Mouse (Mus musculus): ENCODE measurements at regions not wholly inside any gene's neighbourhood (a gene's known extent, or its start where the extent isn't known, plus 50 kb on each side); places are given as distances from the start of the nearest gene placed in this dataset.

- Histone ChIP-seq H3K4me3 (ENCODE audit: low read length) (no peak overlapping the region), H3K27me3 (ENCODE audit: control insufficient read depth, insufficient read depth, low read depth, low read length) (no peaks in the 10 kb centered on the region), H3K27ac (ENCODE audit: low read length) (no peak overlapping the region), H3K9me3 (ENCODE audit: control insufficient read depth, low read length) (no peaks in the 10 kb centered on the region), H3K4me2 (ENCODE audit: low read depth, low read length) (no peak overlapping the region), H3K9ac (ENCODE audit: low read length) (no peak overlapping the region), H3K36me3 (ENCODE audit: control insufficient read depth, insufficient read depth, low read length) (no peaks in the 10 kb centered on the region), H3K4me1 (replicated peaks; ENCODE audit: control insufficient read depth, insufficient read depth, low read length) (peaks cover 5% of the 10 kb centered on the region; the same call in 1 of the 2 replicates)
- ATAC-seq (ENCODE audit: low read depth): no peak
- WGBS: 84% methylated on average over 5 of the region's 5 CpGs
Measured at GRCm38 (mm10) chr10:111711519-111712113, 205.5 kb downstream of the Phlda1 start.

- Histone ChIP-seq H3K4me1 (replicated peaks; ENCODE audit: control insufficient read depth, insufficient read depth, low read length) (peaks cover 5% of the 10 kb centered on the region; the same call in 1 of the 2 replicates), H3K4me3 (ENCODE audit: low read length) (no peak overlapping the region), H3K27ac (ENCODE audit: low read length) (no peak overlapping the region), H3K9me3 (ENCODE audit: control insufficient read depth, low read length) (no peaks in the 10 kb centered on the region), H3K9ac (ENCODE audit: low read length) (no peak overlapping the region), H3K27me3 (ENCODE audit: control insufficient read depth, insufficient read depth, low read depth, low read length) (no peaks in the 10 kb centered on the region), H3K4me2 (ENCODE audit: low read depth, low read length) (no peak overlapping the region), H3K36me3 (ENCODE audit: control insufficient read depth, insufficient read depth, low read length) (no peaks in the 10 kb centered on the region)
- no peak for ATAC-seq (ENCODE audit: low read depth)
- 89% methylated on average over 7 of the region's 7 CpGs for WGBS
Measured at GRCm38 (mm10) chr10:111712991-111713390, 206.9 kb downstream of the Phlda1 start.

GRCm38 (mm10) chr10:111713676-111714075 lies 207.6 kb downstream of the Phlda1 start:
- Histone ChIP-seq H3K4me1 (replicated peaks; ENCODE audit: control insufficient read depth, insufficient read depth, low read length) (peaks cover 5% of the 10 kb centered on the region; the same call in 1 of the 2 replicates), H3K9ac (ENCODE audit: low read length) (no peak overlapping the region), H3K4me3 (ENCODE audit: low read length) (no peak overlapping the region), H3K27me3 (ENCODE audit: control insufficient read depth, insufficient read depth, low read depth, low read length) (no peaks in the 10 kb centered on the region), H3K4me2 (ENCODE audit: low read depth, low read length) (no peak overlapping the region), H3K36me3 (ENCODE audit: control insufficient read depth, insufficient read depth, low read length) (no peaks in the 10 kb centered on the region), H3K9me3 (ENCODE audit: control insufficient read depth, low read length) (no peaks in the 10 kb centered on the region), H3K27ac (ENCODE audit: low read length) (no peak overlapping the region)
- ATAC-seq (ENCODE audit: low read depth): no peak

GRCm38 (mm10) chr10:111715172-111715571 lies 209.1 kb downstream of the Phlda1 start:
- Histone ChIP-seq H3K36me3 (ENCODE audit: control insufficient read depth, insufficient read depth, low read length) (no peaks in the 10 kb centered on the region), H3K9ac (ENCODE audit: low read length) (no peak overlapping the region), H3K4me2 (ENCODE audit: low read depth, low read length) (no peak overlapping the region), H3K27ac (ENCODE audit: low read length) (no peak overlapping the region), H3K27me3 (ENCODE audit: control insufficient read depth, insufficient read depth, low read depth, low read length) (no peaks in the 10 kb centered on the region), H3K4me3 (ENCODE audit: low read length) (no peak overlapping the region), H3K4me1 (replicated peaks; ENCODE audit: control insufficient read depth, insufficient read depth, low read length) (peaks cover 8% of the 10 kb centered on the region; the same call in 1 of the 2 replicates), H3K9me3 (ENCODE audit: control insufficient read depth, low read length) (no peaks in the 10 kb centered on the region)
- 17% methylated on average over 6 of the region's 6 CpGs for WGBS
- no peak for ATAC-seq (ENCODE audit: low read depth)

- no peak overlapping the region for H3K27ac ChIP-seq (ENCODE audit: low read length)
- no peak overlapping the region for H3K4me3 ChIP-seq (ENCODE audit: low read length)
- ATAC-seq (ENCODE audit: low read depth): no peak
- no peak overlapping the region for H3K9ac ChIP-seq (ENCODE audit: low read length)
- no peak overlapping the region for H3K4me2 ChIP-seq (ENCODE audit: low read depth, low read length)
- H3K4me1 ChIP-seq (replicated peaks; ENCODE audit: control insufficient read depth, insufficient read depth, low read length): peaks cover 11% of the 10 kb centered on the region
- 63% methylated on average over 5 of the region's 5 CpGs for WGBS
- no peaks in the 10 kb centered on the region for H3K36me3 ChIP-seq (ENCODE audit: control insufficient read depth, insufficient read depth, low read length)
- H3K27me3 ChIP-seq (ENCODE audit: control insufficient read depth, insufficient read depth, low read depth, low read length): no peaks in the 10 kb centered on the region
- no peaks in the 10 kb centered on the region for H3K9me3 ChIP-seq (ENCODE audit: control insufficient read depth, low read length)
Measured at GRCm38 (mm10) chr10:111719632-111720031, 213.5 kb downstream of the Phlda1 start.

- no peaks in the 10 kb centered on the region for H3K27me3 ChIP-seq (ENCODE audit: control insufficient read depth, insufficient read depth, low read depth, low read length)
- H3K9me3 ChIP-seq (ENCODE audit: control insufficient read depth, low read length): no peaks in the 10 kb centered on the region
- H3K4me1 ChIP-seq (replicated peaks; ENCODE audit: control insufficient read depth, insufficient read depth, low read length): peaks cover 5% of the 10 kb centered on the region; the same call in 1 of the 2 replicates
- no peak overlapping the region for H3K4me2 ChIP-seq (ENCODE audit: low read depth, low read length)
- no peak overlapping the region for H3K27ac ChIP-seq (ENCODE audit: low read length)
- no peak for ATAC-seq (ENCODE audit: low read depth)
- 60% methylated on average over 5 of the region's 5 CpGs for WGBS
- H3K36me3 ChIP-seq (ENCODE audit: control insufficient read depth, insufficient read depth, low read length): no peaks in the 10 kb centered on the region
- no peak overlapping the region for H3K4me3 ChIP-seq (ENCODE audit: low read length)
- H3K9ac ChIP-seq (ENCODE audit: low read length): no peak overlapping the region
Measured at GRCm38 (mm10) chr10:111721068-111721467, 215.0 kb downstream of the Phlda1 start.

- 68% methylated on average over 2 of the region's 2 CpGs for WGBS
- no peaks in the 10 kb centered on the region for H3K9me3 ChIP-seq (ENCODE audit: control insufficient read depth, low read length)
- ATAC-seq (ENCODE audit: low read depth): no peak
- no peak overlapping the region for H3K4me2 ChIP-seq (ENCODE audit: low read depth, low read length)
- no peak overlapping the region for H3K9ac ChIP-seq (ENCODE audit: low read length)
- H3K4me1 ChIP-seq (replicated peaks; ENCODE audit: control insufficient read depth, insufficient read depth, low read length): peaks cover 5% of the 10 kb centered on the region; the same call in 1 of the 2 replicates
- H3K27ac ChIP-seq (ENCODE audit: low read length): no peak overlapping the region
- no peaks in the 10 kb centered on the region for H3K27me3 ChIP-seq (ENCODE audit: control insufficient read depth, insufficient read depth, low read depth, low read length)
- H3K36me3 ChIP-seq (ENCODE audit: control insufficient read depth, insufficient read depth, low read length): no peaks in the 10 kb centered on the region
- H3K4me3 ChIP-seq (ENCODE audit: low read length): no peak overlapping the region
Measured at GRCm38 (mm10) chr10:111723885-111724284, 217.8 kb downstream of the Phlda1 start.

- 59% methylated on average over 7 of the region's 7 CpGs for WGBS
- Histone ChIP-seq H3K27me3 (ENCODE audit: control insufficient read depth, insufficient read depth, low read depth, low read length) (no peaks in the 10 kb centered on the region), H3K4me3 (ENCODE audit: low read length) (no peak overlapping the region), H3K4me1 (replicated peaks; ENCODE audit: control insufficient read depth, insufficient read depth, low read length) (peaks cover 4% of the 10 kb centered on the region), H3K27ac (ENCODE audit: low read length) (no peak overlapping the region), H3K4me2 (ENCODE audit: low read depth, low read length) (no peak overlapping the region), H3K9ac (ENCODE audit: low read length) (no peak overlapping the region), H3K9me3 (ENCODE audit: control insufficient read depth, low read length) (no peaks in the 10 kb centered on the region), H3K36me3 (ENCODE audit: control insufficient read depth, insufficient read depth, low read length) (no peaks in the 10 kb centered on the region)
- peak; percentile 51 for ATAC-seq (ENCODE audit: low read depth)
Measured at GRCm38 (mm10) chr10:111724574-111725414, 218.7 kb downstream of the Phlda1 start.

GRCm38 (mm10) chr10:111736026-111736425 lies 229.9 kb downstream of the Phlda1 start:
- H3K27ac ChIP-seq (ENCODE audit: low read length): no peak overlapping the region
- no peak overlapping the region for H3K9ac ChIP-seq (ENCODE audit: low read length)
- no peaks in the 10 kb centered on the region for H3K27me3 ChIP-seq (ENCODE audit: control insufficient read depth, insufficient read depth, low read depth, low read length)
- no peak overlapping the region for H3K4me3 ChIP-seq (ENCODE audit: low read length)
- no peak for ATAC-seq (ENCODE audit: low read depth)
- no peak overlapping the region for H3K4me2 ChIP-seq (ENCODE audit: low read depth, low read length)
- 42% methylated on average over 3 of the region's 3 CpGs for WGBS
- no peaks in the 10 kb centered on the region for H3K9me3 ChIP-seq (ENCODE audit: control insufficient read depth, low read length)
- no peaks in the 10 kb centered on the region for H3K36me3 ChIP-seq (ENCODE audit: control insufficient read depth, insufficient read depth, low read length)
- peaks cover 12% of the 10 kb centered on the region for H3K4me1 ChIP-seq (replicated peaks; ENCODE audit: control insufficient read depth, insufficient read depth, low read length)
